ENCODE assay signal across 25 mouse cellular contexts in genomic region chr11:81768305-81768704, GRCm38 (mm10).
DNase-seq lines count a peak whose midpoint lies in the region; ATAC-seq lines count a peak whose summit lies in the region.
"Had no signal": no experiment of that assay in that cellular context is flagged by ENCODE, and none has a peak within 500 bp of the region (broad histone marks: within the 10 kb centered on the region; RNA-seq: fewer than 3 reads in every experiment).

No protein-coding gene starts in this region.

- H3K9me3 ChIP-seq in forebrain, embryonic 15.5 days, result no peaks in the 10 kb centered on the region
- H3K9me3 ChIP-seq in forebrain, embryonic 16.5 days (ENCODE audit: control insufficient read depth, low read length), result no peaks in the 10 kb centered on the region
- no peaks in the 10 kb centered on the region for H3K9me3 ChIP-seq in hindbrain, embryonic 15.5 days
- no peaks in the 10 kb centered on the region for H3K9me3 ChIP-seq in intestine, embryonic 15.5 days
- H3K9me3 ChIP-seq: embryonic facial prominence, embryonic 12.5 days; forebrain, embryonic 10.5 days; heart, embryonic 12.5 days; limb, embryonic 12.5 days; lung, embryonic 15.5 days; midbrain, embryonic 10.5 days; neural tube, embryonic 12.5 days; stomach, embryonic 15.5 days had no signal

- H3K27ac ChIP-seq in forebrain, embryonic 15.5 days (replicated peaks), result peak overlapping the region; percentile 71
- H3K27ac ChIP-seq in forebrain, embryonic 16.5 days (ENCODE audit: low read length), result no peak overlapping the region
- H3K27ac ChIP-seq in hindbrain, embryonic 15.5 days (replicated peaks), result peak overlapping the region; percentile 28; the same call in 1 of the 2 replicates
- no peak overlapping the region for H3K27ac ChIP-seq in intestine, embryonic 15.5 days
- H3K27ac ChIP-seq: embryonic facial prominence, embryonic 12.5 days; forebrain, embryonic 10.5 days; heart, adult 2 months; layer of hippocampus, adult 2 months; left cerebral cortex, adult 2 months; limb, embryonic 12.5 days; lung, embryonic 15.5 days; midbrain, embryonic 10.5 days; neural tube, embryonic 12.5 days; stomach, embryonic 15.5 days had no signal

- DNase-seq in cerebellum, adult 11-12 months, result peak; percentile 39
- no peak for DNase-seq in cerebellum, postnatal 36 days
- DNase-seq in brain, adult 2 months (ENCODE audit: low read depth, low spot score), result peak; percentile 63
- DNase-seq in embryo, embryonic 9.5 days (ENCODE audit: extremely low spot score), result no peak
- DNase-seq: heart, postnatal 4 days; kidney, adult 2 months; kidney, postnatal 36 days; thymus, postnatal 14 days had no signal

- H3K4me3 ChIP-seq in forebrain, embryonic 15.5 days, result no peak overlapping the region
- H3K4me3 ChIP-seq in forebrain, embryonic 16.5 days (replicated peaks; ENCODE audit: low read length), result no peak overlapping the region
- H3K4me3 ChIP-seq in hindbrain, embryonic 15.5 days, result no peak overlapping the region
- no peak overlapping the region for H3K4me3 ChIP-seq in intestine, embryonic 15.5 days (replicated peaks)
- H3K4me3 ChIP-seq: embryonic facial prominence, embryonic 12.5 days; forebrain, embryonic 10.5 days; heart, adult 2 months; heart, embryonic 12.5 days; layer of hippocampus, adult 2 months; left cerebral cortex, adult 2 months; limb, embryonic 12.5 days; lung, embryonic 15.5 days; midbrain, embryonic 10.5 days; myocyte; neural tube, embryonic 12.5 days; stomach, embryonic 15.5 days had no signal

- 96% methylated on average over 2 of the region's 2 CpGs for WGBS in forebrain, embryonic 15.5 days
- 100% methylated on average over 2 of the region's 2 CpGs for WGBS in forebrain, embryonic 16.5 days
- 90% methylated on average over 2 of the region's 2 CpGs for WGBS in hindbrain, embryonic 15.5 days
- WGBS in intestine, embryonic 15.5 days, result 86% methylated on average over 2 of the region's 2 CpGs

- no peaks in the 10 kb centered on the region for H3K27me3 ChIP-seq in forebrain, embryonic 15.5 days
- H3K27me3 ChIP-seq in forebrain, embryonic 16.5 days (replicated peaks; ENCODE audit: control insufficient read depth, insufficient read depth, low read length), result no peaks in the 10 kb centered on the region
- H3K27me3 ChIP-seq in hindbrain, embryonic 15.5 days, result no peaks in the 10 kb centered on the region
- no peaks in the 10 kb centered on the region for H3K27me3 ChIP-seq in intestine, embryonic 15.5 days (replicated peaks)
- H3K27me3 ChIP-seq: lung, embryonic 15.5 days; stomach, embryonic 15.5 days had no signal

- H3K36me3 ChIP-seq in forebrain, embryonic 15.5 days, result no peaks in the 10 kb centered on the region
- H3K36me3 ChIP-seq in forebrain, embryonic 16.5 days (ENCODE audit: control insufficient read depth, insufficient read depth), result no peaks in the 10 kb centered on the region
- H3K36me3 ChIP-seq in hindbrain, embryonic 15.5 days, result no peaks in the 10 kb centered on the region
- H3K36me3 ChIP-seq in intestine, embryonic 15.5 days, result no peaks in the 10 kb centered on the region
- H3K36me3 ChIP-seq: embryonic facial prominence, embryonic 12.5 days; forebrain, embryonic 10.5 days; G1E; heart, embryonic 12.5 days; limb, embryonic 12.5 days; lung, embryonic 15.5 days; midbrain, embryonic 10.5 days; neural tube, embryonic 12.5 days; stomach, embryonic 15.5 days had no signal

- ATAC-seq in forebrain, embryonic 15.5 days (replicated peaks), result no peak
- no peak for ATAC-seq in forebrain, embryonic 16.5 days
- ATAC-seq in hindbrain, embryonic 15.5 days (ENCODE audit: low FRiP score, low read depth), result no peak
- ATAC-seq in intestine, embryonic 15.5 days, result no peak

- H3K4me1 ChIP-seq in forebrain, embryonic 15.5 days, result peaks cover 46% of the 10 kb centered on the region
- H3K4me1 ChIP-seq in forebrain, embryonic 16.5 days (replicated peaks; ENCODE audit: control insufficient read depth, insufficient read depth, low read length), result peaks cover 16% of the 10 kb centered on the region
- H3K4me1 ChIP-seq in hindbrain, embryonic 15.5 days (replicated peaks), result peaks cover 19% of the 10 kb centered on the region
- H3K4me1 ChIP-seq in intestine, embryonic 15.5 days (replicated peaks), result no peaks in the 10 kb centered on the region
- H3K4me1 ChIP-seq: lung, embryonic 15.5 days; stomach, embryonic 15.5 days had no signal

- H3K9ac ChIP-seq in forebrain, embryonic 15.5 days (replicated peaks), result no peak overlapping the region
- no peak overlapping the region for H3K9ac ChIP-seq in forebrain, embryonic 16.5 days (replicated peaks; ENCODE audit: low read depth, low read length)
- H3K9ac ChIP-seq in hindbrain, embryonic 15.5 days, result no peak overlapping the region
- H3K9ac ChIP-seq in intestine, embryonic 15.5 days, result no peak overlapping the region
- H3K9ac ChIP-seq: embryonic facial prominence, embryonic 12.5 days; heart, embryonic 12.5 days; limb, embryonic 12.5 days; lung, embryonic 15.5 days; neural tube, embryonic 12.5 days; stomach, embryonic 15.5 days had no signal

- no peak overlapping the region for H3K4me2 ChIP-seq in forebrain, embryonic 15.5 days (replicated peaks)
- no peak overlapping the region for H3K4me2 ChIP-seq in forebrain, embryonic 16.5 days (ENCODE audit: low read length)
- no peak overlapping the region for H3K4me2 ChIP-seq in hindbrain, embryonic 15.5 days
- H3K4me2 ChIP-seq in intestine, embryonic 15.5 days (replicated peaks), result no peak overlapping the region
- H3K4me2 ChIP-seq: embryonic facial prominence, embryonic 12.5 days; heart, embryonic 12.5 days; limb, embryonic 12.5 days; lung, embryonic 15.5 days; neural tube, embryonic 12.5 days; stomach, embryonic 15.5 days had no signal

Comparison
In these comparisons a context has a peak if more than half of its experiments do, and no peak if none do; other contexts are left out.
1. DNase-seq: peak in cerebellum, adult 11-12 months (single experiment) and brain, adult 2 months (single experiment); none in cerebellum, postnatal 36 days (0 of 2) and embryo, embryonic 9.5 days (single experiment).
2. H3K27ac ChIP-seq: peak in forebrain, embryonic 15.5 days (single experiment) and hindbrain, embryonic 15.5 days (single experiment); none in forebrain, embryonic 16.5 days (single experiment) and intestine, embryonic 15.5 days (single experiment).